9 mouse cellular contexts compared by ENCODE assay signal in the genomic region with DNA sequence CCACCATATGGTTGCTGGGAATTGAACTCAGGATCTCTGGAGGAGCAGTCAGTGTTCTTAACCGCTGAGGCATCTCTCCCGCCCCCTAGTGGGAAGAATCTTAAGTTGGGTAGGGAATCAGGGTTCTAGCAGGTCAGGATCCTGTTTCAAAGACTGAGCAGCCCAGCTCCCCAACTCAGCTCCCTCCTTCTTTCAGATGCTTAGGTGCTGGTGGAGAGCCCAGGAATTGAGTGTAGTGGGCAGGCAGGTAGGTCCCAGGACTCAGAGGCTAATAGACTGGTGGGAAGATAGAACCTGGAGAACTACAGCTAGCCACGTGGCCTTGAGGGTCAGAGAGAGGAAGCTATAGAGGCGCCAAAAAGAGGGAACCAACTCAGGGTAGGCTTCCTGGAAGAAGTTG. TPM values are rescaled to one million over a fixed set of nuclear protein-coding genes. Genes with fewer than 3 reads are reported as not detected.
DNase-seq lines count a peak whose midpoint lies in the region; ATAC-seq and TF ChIP-seq lines count a peak whose summit lies in the region.
"Had no signal": no experiment of that assay in that cellular context is flagged by ENCODE, and none has a peak within 500 bp of the region (broad histone marks: within the 10 kb centered on the region; RNA-seq: fewer than 3 reads in every experiment).

No protein-coding gene starts in this region.

- no peak overlapping the region for H3K27ac ChIP-seq in hindbrain, embryonic 11.5 days (ENCODE audit: low read depth, low read length)
- H3K27ac ChIP-seq in hindbrain, embryonic 16.5 days (ENCODE audit: low read depth, low read length) = no peak overlapping the region
- peak overlapping the region; percentile 94 for H3K27ac ChIP-seq in MEL (ENCODE audit: control insufficient read depth, low read depth, low read length)
- H3K27ac ChIP-seq in midbrain, postnatal 0 days (ENCODE audit: low read depth, low read length) = no peak overlapping the region

- no peak overlapping the region for H3K4me2 ChIP-seq in hindbrain, embryonic 11.5 days (replicated peaks; ENCODE audit: low read depth, low read length)
- no peak overlapping the region; the same call in 1 of the 2 replicates for H3K4me2 ChIP-seq in hindbrain, embryonic 16.5 days (ENCODE audit: low read length)
- 0 out of 2 replicates have a peak overlapping the region, but pooled peaks have one; percentile 90 for H3K4me2 ChIP-seq in midbrain, postnatal 0 days (ENCODE audit: low read depth, low read length, poor library complexity, severe bottlenecking)

- no peak for TF ChIP-seq RAD21 in MEL (IDR thresholded peaks at IDR 0.05; ENCODE audit: low read depth, low read length)

- 35% methylated on average over 4 of the region's 4 CpGs for WGBS in hindbrain, embryonic 11.5 days
- 31% methylated on average over 4 of the region's 4 CpGs for WGBS in hindbrain, embryonic 16.5 days
- WGBS in midbrain, postnatal 0 days = 43% methylated on average over 4 of the region's 4 CpGs

- peak; percentile 50 to 74 (median 66) for TF ChIP-seq CTCF in MEL (IDR thresholded peaks at IDR 0.05 in 2 of 3, conservative IDR thresholded peaks at IDR 0.05 in 1 of 3; ENCODE audit: control insufficient read depth in 1 of 3, insufficient read depth in 1 of 3, low read depth in 2 of 3, low read length in 3 of 3, poor library complexity in 1 of 3, severe bottlenecking in 1 of 3)
- peak; percentile 62 for TF ChIP-seq CTCF in midbrain, postnatal 0 days (IDR thresholded peaks at IDR 0.05)

- H3K79me2 ChIP-seq in MEL (ENCODE audit: control insufficient read depth, insufficient read depth, low read length, poor library complexity) = peaks cover 68% of the 10 kb centered on the region

- DNase-seq in hindbrain, embryonic 11.5 days (ENCODE audit: low spot score) = peak; percentile 60
- peak; percentile 92 for DNase-seq in MEL (ENCODE audit: low read depth, low spot score)
- peak; percentile 57 for DNase-seq in embryo, embryonic 9.5 days (ENCODE audit: extremely low spot score)
- peak; percentile 64 for DNase-seq in kidney, postnatal 10 days
- no peak for DNase-seq in midbrain, postnatal 0 days (ENCODE audit: low spot score)
- no peak for DNase-seq in frontal cortex, postnatal 14 days (ENCODE audit: low spot score in 2 of 2)
- DNase-seq in frontal cortex, postnatal 25 days (ENCODE audit: low spot score in 2 of 2) = no peak

- H3K9me3 ChIP-seq in hindbrain, embryonic 11.5 days (ENCODE audit: control insufficient read depth, low read length) = no peaks in the 10 kb centered on the region
- H3K9me3 ChIP-seq in hindbrain, embryonic 16.5 days (ENCODE audit: control insufficient read depth, low read length) = no peaks in the 10 kb centered on the region
- H3K9me3 ChIP-seq in MEL (replicated peaks; ENCODE audit: insufficient read depth, low read length) = no peaks in the 10 kb centered on the region
- H3K9me3 ChIP-seq in midbrain, postnatal 0 days (ENCODE audit: low read length) = no peaks in the 10 kb centered on the region

- no peak for ATAC-seq in hindbrain, embryonic 11.5 days (ENCODE audit: low FRiP score)
- ATAC-seq in hindbrain, embryonic 16.5 days = no peak
- ATAC-seq in midbrain, postnatal 0 days (ENCODE audit: low FRiP score) = no peak

- H3K27me3 ChIP-seq in hindbrain, embryonic 11.5 days (ENCODE audit: control insufficient read depth, insufficient read depth, low read length) = peaks cover 7% of the 10 kb centered on the region
- H3K27me3 ChIP-seq in hindbrain, embryonic 16.5 days (replicated peaks; ENCODE audit: control insufficient read depth, insufficient read depth, low read length) = peaks cover 2% of the 10 kb centered on the region; the same call in 1 of the 2 replicates
- H3K27me3 ChIP-seq in MEL (ENCODE audit: control insufficient read depth in 1 of 2, insufficient read depth in 2 of 2, low read length in 2 of 2) = no peaks in the 10 kb centered on the region
- no peaks in the 10 kb centered on the region; the same call in 1 of the 2 replicates for H3K27me3 ChIP-seq in midbrain, postnatal 0 days (ENCODE audit: insufficient read depth, low read length)

- H3K4me1 ChIP-seq in hindbrain, embryonic 11.5 days (replicated peaks; ENCODE audit: control insufficient read depth, insufficient read depth, low read length) = no peaks in the 10 kb centered on the region; the same call in 1 of the 2 replicates
- peaks cover 14% of the 10 kb centered on the region for H3K4me1 ChIP-seq in hindbrain, embryonic 16.5 days (ENCODE audit: control insufficient read depth, insufficient read depth, low read depth, low read length)
- peaks cover 23 to 58% of the 10 kb centered on the region in 2 experiments for H3K4me1 ChIP-seq in MEL (ENCODE audit: control insufficient read depth in 1 of 2, insufficient read depth in 2 of 2, low read length in 2 of 2)
- H3K4me1 ChIP-seq in midbrain, postnatal 0 days (ENCODE audit: insufficient read depth, low read length) = peaks cover 4% of the 10 kb centered on the region; the same call in 1 of the 2 replicates

- H3K36me3 ChIP-seq in hindbrain, embryonic 11.5 days (ENCODE audit: control insufficient read depth, insufficient read depth, low read length) = no peaks in the 10 kb centered on the region
- H3K36me3 ChIP-seq in hindbrain, embryonic 16.5 days (ENCODE audit: control insufficient read depth, insufficient read depth, low read length) = no peaks in the 10 kb centered on the region
- H3K36me3 ChIP-seq in MEL (ENCODE audit: control insufficient read depth in 1 of 2, insufficient read depth in 2 of 2, low read length in 2 of 2) = peaks cover 12 to 54% of the 10 kb centered on the region in 2 experiments
- H3K36me3 ChIP-seq in midbrain, postnatal 0 days (ENCODE audit: insufficient read depth, low read length) = 0 out of 2 replicates have a peak, but pooled peaks cover 3% of the 10 kb centered on the region

- peak in 1 of 2 experiments; percentile 50; a peak in 2 of 4 replicates for TF ChIP-seq EP300 in MEL (IDR thresholded peaks at IDR 0.05; ENCODE audit: low read depth in 1 of 2, low read length in 2 of 2)

- TF ChIP-seq POLR2A in MEL (IDR thresholded peaks at IDR 0.05; ENCODE audit: control insufficient read depth in 1 of 2, insufficient read depth in 1 of 2, low read depth in 1 of 2, low read length in 2 of 2, poor library complexity in 1 of 2) = peak in 1 of 2 experiments; percentile 30; a peak in 1 of 4 replicates

- no peak overlapping the region for H3K9ac ChIP-seq in hindbrain, embryonic 11.5 days (ENCODE audit: low read depth, low read length)
- H3K9ac ChIP-seq in hindbrain, embryonic 16.5 days (ENCODE audit: low read depth, low read length) = no peak overlapping the region
- H3K9ac ChIP-seq in MEL (ENCODE audit: control insufficient read depth, low read depth, low read length, poor library complexity, severe bottlenecking) = peak overlapping the region; percentile 92
- H3K9ac ChIP-seq in midbrain, postnatal 0 days (replicated peaks; ENCODE audit: low read length, poor library complexity, severe bottlenecking) = no peak overlapping the region

- H3K4me3 ChIP-seq in hindbrain, embryonic 11.5 days (ENCODE audit: low read depth, low read length) = no peak overlapping the region
- no peak overlapping the region for H3K4me3 ChIP-seq in hindbrain, embryonic 16.5 days (ENCODE audit: low read length)
- peak overlapping the region; percentile 81 to 96; a peak in 3 of 4 replicates for H3K4me3 ChIP-seq in MEL (ENCODE audit: control insufficient read depth in 1 of 2, insufficient read depth in 1 of 2, low read depth in 2 of 2, low read length in 2 of 2)
- peak overlapping the region; percentile 94; the same call in 1 of the 2 replicates for H3K4me3 ChIP-seq in midbrain, postnatal 0 days (ENCODE audit: low read depth, low read length)

TF ChIP-seq in MEL, 35 proteins besides CTCF, POLR2A, EP300 and RAD21 (continues in another document):
- TF ChIP-seq NELFE (IDR thresholded peaks at IDR 0.05; ENCODE audit: low read depth, low read length) = no peak
- 0 out of 2 replicates have a peak, but pooled peaks have one; percentile 25 for TF ChIP-seq RCOR1 (IDR thresholded peaks at IDR 0.05; ENCODE audit: low read depth, low read length)
- peak; percentile 94 for TF ChIP-seq MAX (IDR thresholded peaks at IDR 0.05; ENCODE audit: low read length)

RNA-seq across cellular contexts. Expression of a gene that starts 2.6 kb away (rescaled TPM):
- polyA plus RNA-seq in hindbrain, embryonic 11.5 days (2014; fragmentation: Nextera tagmentation; extraction: Ambion mirVana) = 11.8 and 12.4 TPM in 2 replicates
- 37.2 and 41.7 TPM in 2 replicates for polyA plus RNA-seq in hindbrain, embryonic 16.5 days (2015; fragmentation: Nextera tagmentation; extraction: Ambion mirVana)
- total RNA-seq in MEL (2012; rRNA removed) = 15.7 and 16.6 TPM in 2 replicates
- polyA plus RNA-seq in MEL (2012; ENCODE audit: insufficient read depth in 1 of 2, insufficient read length in 2 of 2, low read depth in 1 of 2, low replicate concordance in 2 of 2, missing spikeins in 1 of 2) = 100 to 1,000 TPM in 1 of 2 experiments, not detected in 1; 120 TPM
- total RNA-seq in midbrain, postnatal 0 days (2014; rRNA removed) = 12.6 and 16.1 TPM in 2 replicates
- 32.6 and 32.7 TPM in 2 replicates for polyA plus RNA-seq in midbrain, postnatal 0 days (2015; fragmentation: Nextera tagmentation; extraction: Ambion mirVana)

RNA-seq across cellular contexts. Expression of a gene that starts 28.7 kb away (rescaled TPM):
- 115 and 121 TPM in 2 replicates for polyA plus RNA-seq in hindbrain, embryonic 11.5 days (2014; fragmentation: Nextera tagmentation; extraction: Ambion mirVana)
- 92.7 and 93.4 TPM in 2 replicates for polyA plus RNA-seq in hindbrain, embryonic 16.5 days (2015; fragmentation: Nextera tagmentation; extraction: Ambion mirVana)
- 36.4 and 40.7 TPM in 2 replicates for total RNA-seq in MEL (2012; rRNA removed)
- polyA plus RNA-seq in MEL (2012; ENCODE audit: insufficient read depth in 1 of 2, insufficient read length in 2 of 2, low read depth in 1 of 2, low replicate concordance in 2 of 2, missing spikeins in 1 of 2) = 100 to 1,000 TPM in 1 of 2 experiments, 10 to 100 TPM in 1; 87.1 to 670 TPM
- total RNA-seq in midbrain, postnatal 0 days (2014; rRNA removed) = 40.2 and 44.2 TPM in 2 replicates
- polyA plus RNA-seq in midbrain, postnatal 0 days (2015; fragmentation: Nextera tagmentation; extraction: Ambion mirVana) = 73.0 and 81.9 TPM in 2 replicates

RNA-seq across cellular contexts. Expression of a gene that starts 29.5 kb away (rescaled TPM):
- polyA plus RNA-seq in hindbrain, embryonic 11.5 days (2014; fragmentation: Nextera tagmentation; extraction: Ambion mirVana) = 0.68 and 2.1 TPM in 2 replicates
- 0.75 and 1.4 TPM in 2 replicates for polyA plus RNA-seq in hindbrain, embryonic 16.5 days (2015; fragmentation: Nextera tagmentation; extraction: Ambion mirVana)
- total RNA-seq in MEL (2012; rRNA removed) = not detected in 2 replicates
- polyA plus RNA-seq in MEL (2012; ENCODE audit: insufficient read depth in 1 of 2, insufficient read length in 2 of 2, low read depth in 1 of 2, low replicate concordance in 2 of 2, missing spikeins in 1 of 2) = under 1 TPM in 1 of 2 experiments, not detected in 1; 0.63 TPM
- total RNA-seq in midbrain, postnatal 0 days (2014; rRNA removed) = not detected in 2 replicates
- 3.2 and 7.6 TPM in 2 replicates for polyA plus RNA-seq in midbrain, postnatal 0 days (2015; fragmentation: Nextera tagmentation; extraction: Ambion mirVana)
- total RNA-seq: left cerebral cortex, postnatal 10 days had no signal

RNA-seq across cellular contexts. Expression of a gene that starts 41.8 kb away (rescaled TPM):
- 141 and 155 TPM in 2 replicates for polyA plus RNA-seq in hindbrain, embryonic 11.5 days (2014; fragmentation: Nextera tagmentation; extraction: Ambion mirVana)
- polyA plus RNA-seq in hindbrain, embryonic 16.5 days (2015; fragmentation: Nextera tagmentation; extraction: Ambion mirVana) = 250 and 273 TPM in 2 replicates
- total RNA-seq in MEL (2012; rRNA removed) = 43.0 and 51.1 TPM in 2 replicates
- 10 to 100 TPM in 1 of 2 experiments, not detected in 1; 83.8 TPM for polyA plus RNA-seq in MEL (2012; ENCODE audit: insufficient read depth in 1 of 2, insufficient read length in 2 of 2, low read depth in 1 of 2, low replicate concordance in 2 of 2, missing spikeins in 1 of 2)
- 214 and 238 TPM in 2 replicates for total RNA-seq in midbrain, postnatal 0 days (2014; rRNA removed)
- polyA plus RNA-seq in midbrain, postnatal 0 days (2015; fragmentation: Nextera tagmentation; extraction: Ambion mirVana) = 272 and 300 TPM in 2 replicates

Comparison
In these comparisons a context has a peak if more than half of its experiments do, and no peak if none do; other contexts are left out.
1. DNase-seq: peak in hindbrain, embryonic 11.5 days (single experiment), MEL (single experiment), embryo, embryonic 9.5 days (single experiment) and kidney, postnatal 10 days (single experiment); none in midbrain, postnatal 0 days (single experiment), frontal cortex, postnatal 14 days (0 of 2) and frontal cortex, postnatal 25 days (0 of 2).
2. H3K4me3 ChIP-seq: peak in MEL (2 of 2) and midbrain, postnatal 0 days (single experiment); none in hindbrain, embryonic 11.5 days (single experiment) and hindbrain, embryonic 16.5 days (single experiment).